Mouse (Mus musculus): Measurements from ENCODE around the gene Batf. TPM values are rescaled to one million over a fixed set of nuclear protein-coding genes. Genes with fewer than 3 reads are reported as not detected.
A peak's percentile ranks its signal among the peaks of the same experiment; 100 is the strongest.

The Batf gene
- polyA plus RNA-seq, 1 experiment = not detected

- Histone ChIP-seq H3K4me1 (ENCODE audit: control insufficient read depth, insufficient read depth, low read length) (peaks cover 11% of the 10 kb centered on the region), H3K27ac (ENCODE audit: insufficient read depth, low read depth, low read length) (no peak overlapping the region), H3K4me3 (ENCODE audit: insufficient read depth, low read depth, low read length) (no peak overlapping the region)
- WGBS = 94% methylated on average over 11 of the region's 11 CpGs
- TF ChIP-seq POLR2A (IDR thresholded peaks at IDR 0.05; ENCODE audit: insufficient read depth, low read depth, low read length) (no peak), CTCF (IDR thresholded peaks at IDR 0.05; ENCODE audit: insufficient read depth, low read depth, low read length) (no peak)
These were observed 20.9 kb downstream of the Batf start for GRCm38 (mm10) chr12:85707391-85707790.

GRCm38 (mm10) chr12:85708556-85708955, 22.1 kb downstream of the Batf start:
- Histone ChIP-seq H3K27ac (ENCODE audit: insufficient read depth, low read depth, low read length) (no peak overlapping the region), H3K4me1 (ENCODE audit: control insufficient read depth, insufficient read depth, low read length) (peaks cover 11% of the 10 kb centered on the region), H3K4me3 (ENCODE audit: insufficient read depth, low read depth, low read length) (no peak overlapping the region)
- TF ChIP-seq CTCF (IDR thresholded peaks at IDR 0.05; ENCODE audit: insufficient read depth, low read depth, low read length) (no peak), POLR2A (IDR thresholded peaks at IDR 0.05; ENCODE audit: insufficient read depth, low read depth, low read length) (no peak)
- WGBS = 90% methylated on average over 12 of the region's 12 CpGs

GRCm38 (mm10) chr12:85710695-85711094, 24.2 kb downstream of the Batf start:
- WGBS = 89% methylated on average over 7 of the region's 7 CpGs
- no peak overlapping the region for H3K27ac ChIP-seq (ENCODE audit: insufficient read depth, low read depth, low read length)
- TF ChIP-seq CTCF (IDR thresholded peaks at IDR 0.05; ENCODE audit: insufficient read depth, low read depth, low read length) (no peak), POLR2A (IDR thresholded peaks at IDR 0.05; ENCODE audit: insufficient read depth, low read depth, low read length) (no peak)

GRCm38 (mm10) chr12:85712587-85712986, 26.1 kb downstream of the Batf start:
- TF ChIP-seq CTCF (IDR thresholded peaks at IDR 0.05; ENCODE audit: insufficient read depth, low read depth, low read length) (no peak), POLR2A (IDR thresholded peaks at IDR 0.05; ENCODE audit: insufficient read depth, low read depth, low read length) (no peak)
- 87% methylated on average over 2 of the region's 2 CpGs for WGBS
- Histone ChIP-seq H3K4me3 (ENCODE audit: insufficient read depth, low read depth, low read length) (no peak overlapping the region), H3K4me1 (ENCODE audit: control insufficient read depth, insufficient read depth, low read length) (no peaks in the 10 kb centered on the region), H3K27ac (ENCODE audit: insufficient read depth, low read depth, low read length) (no peak overlapping the region)

More at GRCm38 (mm10) chr12:85710695-85711094, 24.2 kb downstream of the Batf start:
- Histone ChIP-seq H3K4me1 (ENCODE audit: control insufficient read depth, insufficient read depth, low read length) (peaks cover 3% of the 10 kb centered on the region), H3K4me3 (ENCODE audit: insufficient read depth, low read depth, low read length) (no peak overlapping the region)

GRCm38 (mm10) chr12:85714126-85714525, 27.7 kb downstream of the Batf start:
- Histone ChIP-seq H3K4me3 (ENCODE audit: insufficient read depth, low read depth, low read length) (no peak overlapping the region), H3K4me1 (ENCODE audit: control insufficient read depth, insufficient read depth, low read length) (no peaks in the 10 kb centered on the region), H3K27ac (ENCODE audit: insufficient read depth, low read depth, low read length) (no peak overlapping the region)
- 98% methylated on average over 5 of the region's 5 CpGs for WGBS
- TF ChIP-seq POLR2A (IDR thresholded peaks at IDR 0.05; ENCODE audit: insufficient read depth, low read depth, low read length) (no peak), CTCF (IDR thresholded peaks at IDR 0.05; ENCODE audit: insufficient read depth, low read depth, low read length) (no peak)

- TF ChIP-seq CTCF (IDR thresholded peaks at IDR 0.05; ENCODE audit: insufficient read depth, low read depth, low read length) = no peak
- TF ChIP-seq POLR2A (IDR thresholded peaks at IDR 0.05; ENCODE audit: insufficient read depth, low read depth, low read length) = no peak
- H3K27ac ChIP-seq (ENCODE audit: insufficient read depth, low read depth, low read length) = no peak overlapping the region
- H3K4me3 ChIP-seq (ENCODE audit: insufficient read depth, low read depth, low read length) = no peak overlapping the region
- H3K4me1 ChIP-seq (ENCODE audit: control insufficient read depth, insufficient read depth, low read length) = peaks cover 3% of the 10 kb centered on the region; the same call in 1 of the 2 replicates
- 81% methylated on average over 4 of the region's 4 CpGs for WGBS
These were observed 38.8 kb downstream of the Batf start for GRCm38 (mm10) chr12:85725306-85725705.

- H3K27ac ChIP-seq (ENCODE audit: insufficient read depth, low read depth, low read length) = no peak overlapping the region
- TF ChIP-seq CTCF (IDR thresholded peaks at IDR 0.05; ENCODE audit: insufficient read depth, low read depth, low read length) (no peak), POLR2A (IDR thresholded peaks at IDR 0.05; ENCODE audit: insufficient read depth, low read depth, low read length) (no peak)
- WGBS = 80% methylated on average over 6 of the region's 6 CpGs
- no peak overlapping the region for H3K4me3 ChIP-seq (ENCODE audit: insufficient read depth, low read depth, low read length)
- peaks cover 3% of the 10 kb centered on the region; the same call in 1 of the 2 replicates for H3K4me1 ChIP-seq (ENCODE audit: control insufficient read depth, insufficient read depth, low read length)
These were observed 40.4 kb downstream of the Batf start for GRCm38 (mm10) chr12:85726729-85727397.

- WGBS = 63% methylated on average over 7 of the region's 7 CpGs
These were observed 41.7 kb downstream of the Batf start for GRCm38 (mm10) chr12:85728181-85728580.

DNA sequence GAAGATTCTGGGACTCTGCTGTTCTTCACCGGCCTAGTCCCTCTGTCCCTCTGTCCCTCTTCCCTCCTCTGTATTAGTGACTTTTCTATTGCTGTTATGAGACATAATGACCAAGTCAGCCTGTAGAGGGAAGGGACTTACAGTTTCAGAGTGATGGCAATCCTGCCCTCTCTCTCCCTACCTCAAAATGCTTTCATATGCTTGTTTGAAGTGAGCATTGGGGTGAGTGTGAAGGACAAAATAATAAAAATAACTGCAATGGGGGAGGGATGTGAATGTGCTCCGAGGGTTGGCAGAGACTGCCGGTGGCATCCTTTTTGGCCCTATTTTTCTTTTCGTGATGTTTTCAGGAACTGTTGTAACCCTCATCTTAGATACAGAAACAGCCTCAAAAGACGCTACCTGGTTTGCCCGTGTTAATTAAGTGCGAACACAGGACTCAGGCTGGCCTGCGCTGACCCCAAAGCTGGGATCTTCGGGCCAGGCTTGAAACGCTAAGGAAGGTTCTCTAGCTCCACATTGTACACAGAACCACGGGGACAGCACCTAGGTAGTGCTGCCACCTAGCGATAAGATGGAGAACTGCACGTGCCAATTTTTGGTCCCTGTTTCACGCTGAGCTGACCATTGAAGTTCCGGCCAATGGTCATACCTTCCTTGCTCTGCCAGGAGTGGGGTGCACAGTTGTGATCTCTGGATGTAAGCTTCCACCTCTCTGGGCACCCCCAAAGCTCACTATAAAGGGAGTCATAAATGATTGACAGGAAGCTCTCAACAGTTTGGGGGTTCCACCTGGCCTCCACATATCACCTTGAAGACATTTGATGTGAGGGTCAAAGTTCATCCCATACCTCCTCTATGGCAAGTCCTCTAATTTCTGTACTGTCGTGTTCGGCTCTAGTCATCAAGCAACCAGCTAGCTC, 42.8 kb downstream of the Batf start:
- WGBS = 36% methylated on average over 17 of the region's 17 CpGs
- peaks cover 3% of the 10 kb centered on the region; the same call in 1 of the 2 replicates for H3K4me1 ChIP-seq (ENCODE audit: control insufficient read depth, insufficient read depth, low read length)
- no peak overlapping the region for H3K27ac ChIP-seq (ENCODE audit: insufficient read depth, low read depth, low read length)
- H3K4me3 ChIP-seq (ENCODE audit: insufficient read depth, low read depth, low read length) = no peak overlapping the region
- TF ChIP-seq POLR2A (IDR thresholded peaks at IDR 0.05; ENCODE audit: insufficient read depth, low read depth, low read length) (no peak), CTCF (IDR thresholded peaks at IDR 0.05; ENCODE audit: insufficient read depth, low read depth, low read length) (peak; percentile 82)

More at GRCm38 (mm10) chr12:85728181-85728580, 41.7 kb downstream of the Batf start:
- Histone ChIP-seq H3K4me3 (ENCODE audit: insufficient read depth, low read depth, low read length) (no peak overlapping the region), H3K4me1 (ENCODE audit: control insufficient read depth, insufficient read depth, low read length) (peaks cover 3% of the 10 kb centered on the region; the same call in 1 of the 2 replicates), H3K27ac (ENCODE audit: insufficient read depth, low read depth, low read length) (no peak overlapping the region)
- TF ChIP-seq CTCF (IDR thresholded peaks at IDR 0.05; ENCODE audit: insufficient read depth, low read depth, low read length) (no peak), POLR2A (IDR thresholded peaks at IDR 0.05; ENCODE audit: insufficient read depth, low read depth, low read length) (no peak)
